Mouse (Mus musculus) adrenal gland, postnatal 25 days (tissue): ENCODE measurements around the gene L3mbtl3. TPM values are rescaled to one million over a fixed set of nuclear protein-coding genes. Genes with fewer than 3 reads are reported as not detected.

Experiments
- DNase-seq: peaks from one replicate; pipeline ENCODE4 v3.0.0; 2021; ENCODE audit warnings: mixed read lengths
- total RNA-seq: library from RNA; stranded (reverse); gene quantifications from 2 replicates; pipeline ENCODE4 v1.2.3, GENCODE M21; 2021

L3mbtl3 gene
- total RNA-seq, 1 experiment from 2014 or later = 20.4 TPM

GRCm38 (mm10) chr10:26337896-26338503 is 37.8 kb downstream of the L3mbtl3 start:
- DNase-seq = no peak

- DNase-seq = no peak
Observed at GRCm38 (mm10) chr10:26333966-26334365, 41.8 kb downstream of the L3mbtl3 start.

DNA sequence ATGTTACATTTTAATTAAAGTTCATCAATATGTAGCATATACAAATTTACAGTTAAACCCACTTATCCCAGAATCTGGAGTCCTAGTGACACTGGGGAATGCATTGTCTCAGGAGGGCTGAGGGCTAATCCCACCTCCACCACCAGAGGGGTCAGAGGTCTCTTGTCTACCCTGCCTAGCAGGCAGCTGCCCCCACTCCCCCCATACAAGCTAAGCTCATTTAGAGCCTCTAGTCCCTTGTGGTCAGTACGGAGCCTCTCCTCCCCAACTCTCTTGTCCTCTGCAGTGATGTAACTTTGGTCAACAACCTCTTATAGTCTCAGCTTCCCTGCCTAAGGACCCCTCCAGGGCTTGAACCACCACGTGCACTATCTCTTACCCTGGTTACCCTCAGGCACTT is 43.0 kb downstream of the L3mbtl3 start:
- no peak for DNase-seq

GRCm38 (mm10) chr10:26328843-26329242 is 46.9 kb downstream of the L3mbtl3 start:
- DNase-seq = no peak

DNA sequence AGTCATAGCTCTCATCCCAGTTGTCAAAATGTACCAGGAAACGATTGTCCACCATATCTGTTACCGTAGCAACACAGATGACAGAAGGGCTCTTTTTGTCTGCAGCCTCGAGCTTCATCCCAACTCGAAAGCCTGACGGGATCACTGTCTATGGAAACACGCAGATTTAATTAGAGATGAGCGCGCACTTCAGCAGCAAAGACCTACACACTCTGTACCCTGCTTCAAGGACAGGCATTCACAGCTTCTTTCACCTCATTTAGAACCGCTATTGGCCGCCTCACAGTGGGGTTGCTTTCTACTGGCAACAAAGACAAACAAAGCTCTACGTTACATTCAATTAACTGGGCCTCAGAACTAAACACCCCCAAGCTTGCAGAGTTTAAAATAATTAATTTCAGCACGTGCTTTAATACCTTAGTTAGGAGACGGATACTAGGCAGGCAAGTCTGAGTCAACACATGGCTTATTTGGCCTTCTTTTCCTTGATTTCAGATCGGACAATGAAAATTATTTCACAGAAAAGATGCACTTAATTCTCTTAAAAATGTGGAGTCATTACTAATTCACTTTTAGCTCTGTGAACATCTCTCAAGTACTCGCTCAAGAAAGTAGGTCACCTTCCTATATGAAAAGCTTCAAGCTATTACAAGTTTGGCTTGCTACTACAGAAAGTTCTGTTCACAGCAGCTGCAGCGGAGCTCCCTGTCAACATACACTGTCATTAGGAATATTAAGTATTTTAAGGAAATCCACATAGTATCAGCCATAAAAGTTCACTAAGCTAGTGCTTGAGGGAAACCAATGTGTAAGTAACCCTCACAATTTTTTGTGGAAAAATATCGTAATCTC is 47.9 kb downstream of the L3mbtl3 start:
- DNase-seq = no peak

DNA sequence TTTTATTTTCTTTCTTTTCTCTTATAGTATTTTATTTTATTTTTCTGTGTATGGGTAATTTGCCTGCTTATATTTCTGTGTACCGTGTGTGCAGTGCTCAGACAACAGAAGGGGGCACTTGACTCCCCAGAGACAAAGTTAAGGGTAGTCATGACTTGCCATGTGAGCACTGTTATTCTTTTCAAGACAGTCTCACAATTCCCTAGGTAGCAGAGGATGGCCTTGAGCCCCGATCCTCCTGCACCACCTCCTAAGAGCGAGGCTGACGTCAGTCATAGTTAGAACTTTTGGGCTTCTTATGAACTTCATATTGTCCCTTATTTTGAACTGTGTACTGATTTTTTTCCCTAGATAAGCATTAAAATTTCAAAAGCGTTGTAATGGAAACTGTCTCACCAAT is 48.5 kb downstream of the L3mbtl3 start:
- DNase-seq = no peak

GRCm38 (mm10) chr10:26325320-26325719 is 50.5 kb downstream of the L3mbtl3 start:
- DNase-seq = no peak

GRCm38 (mm10) chr10:26322344-26323051 is 53.3 kb downstream of the L3mbtl3 start:
- no peak for DNase-seq

DNA sequence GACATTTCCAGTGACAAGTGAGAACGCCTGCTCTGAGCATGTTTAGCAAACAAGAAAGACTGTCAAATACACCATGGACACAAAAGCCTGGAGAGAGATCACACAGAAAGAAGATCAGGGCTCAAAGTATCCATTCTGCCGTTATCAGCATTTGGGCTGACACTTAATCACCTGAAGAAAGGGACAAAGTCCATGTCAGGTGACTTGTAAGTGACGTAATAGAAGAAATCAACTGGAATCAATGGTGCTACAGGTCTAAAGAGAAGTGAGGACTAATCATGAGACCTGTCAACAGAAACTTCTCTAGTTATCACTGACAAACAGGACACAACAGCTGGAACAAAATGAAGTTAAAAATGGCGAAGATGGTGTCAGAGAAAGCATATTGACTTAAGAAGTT is 55.1 kb downstream of the L3mbtl3 start:
- no peak for DNase-seq

DNA sequence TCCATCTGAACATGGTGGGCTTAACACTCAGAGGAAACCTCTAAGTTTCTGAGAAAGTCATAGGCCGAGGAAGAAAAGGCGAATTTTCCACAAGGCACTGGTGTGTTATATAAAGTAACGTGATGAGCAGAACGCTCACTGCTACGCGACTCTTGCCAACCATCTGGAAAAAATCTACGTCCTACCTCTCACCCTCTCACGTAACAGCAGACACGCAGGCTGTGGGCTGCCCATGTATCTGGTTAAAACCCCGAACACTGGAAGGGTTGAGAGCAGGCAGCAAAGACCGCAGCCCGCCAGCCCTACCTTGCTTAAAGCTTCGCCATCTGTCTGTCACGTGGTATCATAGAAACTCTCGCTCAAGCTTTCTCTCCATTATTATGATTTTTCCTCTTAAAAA is 61.4 kb downstream of the L3mbtl3 start:
- DNase-seq = no peak

GRCm38 (mm10) chr10:26303485-26303884 is 72.3 kb downstream of the L3mbtl3 start:
- no peak for DNase-seq

DNA sequence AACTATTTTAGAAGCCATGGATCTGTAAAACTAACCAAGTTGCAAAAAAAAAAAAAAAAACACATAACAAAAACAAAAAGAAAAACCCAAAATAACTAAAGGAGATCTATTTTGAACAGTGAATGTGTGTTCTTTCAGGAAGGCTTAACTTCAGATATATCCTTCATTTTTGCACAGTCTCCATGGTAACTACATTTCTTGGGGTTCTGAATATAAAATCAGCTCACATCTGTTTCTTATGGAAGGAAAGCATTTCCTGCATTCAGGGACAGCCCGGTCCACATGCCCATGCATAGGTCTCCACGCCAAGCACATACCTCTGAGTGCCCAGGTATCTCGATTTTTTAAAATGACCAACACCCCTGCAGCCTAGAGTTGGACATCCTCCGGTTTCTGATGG is 73.4 kb downstream of the L3mbtl3 start:
- no peak for DNase-seq

GRCm38 (mm10) chr10:26297626-26298025 is 78.1 kb downstream of the L3mbtl3 start:
- DNase-seq = no peak

- no peak for DNase-seq
Observed at GRCm38 (mm10) chr10:26297200-26297599, 78.6 kb downstream of the L3mbtl3 start.

DNA sequence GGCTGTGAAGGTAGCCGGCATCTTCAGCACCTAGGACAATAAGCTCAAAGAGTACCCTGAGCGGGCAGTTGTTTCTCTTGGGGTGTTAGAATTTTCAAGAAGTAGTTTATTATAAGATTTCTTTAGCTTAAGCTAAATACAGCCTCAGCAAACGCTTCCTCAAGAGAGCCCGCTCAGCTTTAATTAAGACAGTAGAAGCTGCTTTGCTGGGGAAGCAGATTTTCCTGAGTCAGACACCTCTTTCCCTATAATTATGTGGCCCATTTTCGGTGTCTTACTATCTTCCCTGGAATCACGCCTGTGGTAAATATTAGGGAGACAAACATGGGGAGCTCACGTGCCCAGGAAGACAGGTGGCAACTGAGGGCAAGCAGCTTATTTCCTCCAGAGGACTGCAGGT is 88.6 kb downstream of the L3mbtl3 start:
- DNase-seq = no peak

GRCm38 (mm10) chr10:26280009-26280408 is 95.8 kb downstream of the L3mbtl3 start:
- no peak for DNase-seq

- DNase-seq = no peak
Observed at GRCm38 (mm10) chr10:26275414-26275813, 100.4 kb downstream of the L3mbtl3 start.

GRCm38 (mm10) chr10:26263744-26264459 is 111.9 kb downstream of the L3mbtl3 start:
- no peak for DNase-seq

GRCm38 (mm10) chr10:26259908-26260307 is 115.9 kb downstream of the L3mbtl3 start:
- no peak for DNase-seq

DNA sequence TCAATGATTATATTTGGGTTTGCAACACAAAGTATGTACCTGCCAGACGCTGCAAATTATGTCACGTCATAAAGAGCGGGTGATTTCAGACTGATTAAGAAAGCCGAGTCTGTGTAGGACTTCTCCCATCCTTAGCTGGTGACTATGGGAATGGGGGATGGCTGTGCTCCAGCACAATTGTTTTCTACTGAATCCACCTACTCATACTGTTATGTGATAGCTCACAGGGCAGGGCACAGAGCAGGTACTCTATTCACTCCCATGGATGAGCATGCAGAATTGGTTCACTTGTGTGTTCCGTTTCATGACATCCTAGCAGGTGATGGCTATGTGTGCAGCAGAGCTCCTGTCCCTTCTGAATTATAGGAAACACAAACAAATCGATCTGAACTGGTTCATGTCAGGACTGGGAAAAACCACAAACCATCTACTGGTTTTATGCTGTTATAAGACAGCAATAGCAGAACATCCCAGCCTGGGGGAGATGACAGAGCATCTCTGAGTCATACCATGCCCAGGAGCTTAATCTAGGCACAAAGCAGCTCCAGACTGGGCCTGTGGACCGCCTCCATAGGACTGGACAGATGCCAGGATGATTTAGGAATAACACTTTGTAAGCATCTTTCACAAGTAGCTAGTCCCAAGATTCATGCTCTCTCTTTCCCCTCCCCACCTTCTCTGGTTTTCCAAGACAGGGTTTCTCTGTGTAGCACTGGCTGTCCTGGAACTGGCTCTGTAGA is 126.2 kb downstream of the L3mbtl3 start:
- DNase-seq = no peak

GRCm38 (mm10) chr10:26244466-26244865 is 131.3 kb downstream of the L3mbtl3 start:
- no peak for DNase-seq

DNA sequence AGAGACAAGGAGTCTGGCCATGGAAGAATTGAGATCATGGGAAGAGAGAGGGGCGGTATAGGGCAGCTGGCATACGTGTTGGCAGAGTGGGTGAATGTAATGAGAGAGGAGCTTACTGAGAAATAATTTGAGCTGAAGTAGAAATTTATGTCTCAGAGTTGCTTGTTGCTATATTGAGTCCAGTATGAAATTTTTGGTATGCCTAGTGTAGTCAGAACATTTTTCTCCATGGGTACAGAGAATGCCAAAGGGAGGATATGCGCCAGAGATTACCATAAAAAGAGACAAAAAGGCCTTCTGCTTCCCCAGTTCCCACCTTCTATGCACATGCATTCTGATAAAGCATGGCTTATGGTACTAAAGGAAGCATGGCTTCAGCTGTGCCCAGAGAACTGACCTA is 132.6 kb downstream of the L3mbtl3 start:
- DNase-seq = no peak
